Mouse (Mus musculus) forebrain, postnatal 0 days (tissue): Measurements from ENCODE around the gene Slc34a3. TPM values are rescaled to one million over a fixed set of nuclear protein-coding genes. Genes with fewer than 3 reads are reported as not detected.

ENCODE experiments used
- ATAC-seq: fragments of 200-750 bp; cut with Nextera tagmentation; 2 replicates; pipeline ENCODE4 v1.8.0; 2017; ENCODE audit warnings: mild to moderate bottlenecking, moderate library complexity
- DNase-seq: peaks from one replicate; pipeline ENCODE4 v3.0.0-alpha.2; 2015
- H3K27ac ChIP-seq: fragments of 300-500 bp; sonication (generic); 2 replicates; pipeline ENCODE4 v1.5.1; 2014; ENCODE audit warnings: low read depth, mild to moderate bottlenecking, antibody characterized with exemption, low read length, moderate library complexity, mixed read lengths
- H3K27me3 ChIP-seq: fragments of 300-500 bp; sonication (generic); 2 replicates; pipeline ENCODE4 v1.6.1; 2014; ENCODE audit warnings: mild to moderate bottlenecking, low read length, mixed read lengths; ENCODE audit not compliant: insufficient read depth
- H3K36me3 ChIP-seq: fragments of 300-500 bp; sonication (generic); 2 replicates; pipeline ENCODE4 v1.6.1; 2014; ENCODE audit warnings: mild to moderate bottlenecking, moderate library complexity; ENCODE audit not compliant: insufficient read depth
- H3K4me1 ChIP-seq: fragments of 300-500 bp; sonication (generic); 2 replicates; pipeline ENCODE4 v1.6.1; 2014; ENCODE audit warnings: antibody characterized with exemption; ENCODE audit not compliant: insufficient read depth
- H3K4me2 ChIP-seq: fragments of 300-500 bp; sonication (generic); 2 replicates; pipeline ENCODE4 v1.6.1; 2014; ENCODE audit warnings: low read depth, mild to moderate bottlenecking, moderate library complexity
- H3K4me3 ChIP-seq: fragments of 300-500 bp; sonication (generic); 2 replicates; pipeline ENCODE4 v1.5.1; 2014; ENCODE audit warnings: low read depth, low read length, mixed read lengths
- H3K9ac ChIP-seq: fragments of 300-500 bp; sonication (generic); 2 replicates; pipeline ENCODE4 v1.6.1; 2014; ENCODE audit warnings: mild to moderate bottlenecking
- H3K9me3 ChIP-seq: fragments of 300-500 bp; sonication (generic); 2 replicates; pipeline ENCODE4 v1.6.1; 2016; ENCODE audit warnings: low read length
- CTCF ChIP-seq: sonication (generic); IDR thresholded peaks from 2 replicates; pipeline ENCODE4 v1.5.1; 2016; ENCODE audit warnings: antibody characterized with exemption, control low read depth, low read depth
- WGBS: fragments of 180-500 bp; shearing (Covaris S2); extraction: QIAGEN DNeasy Blood & Tissue Kit; methylation state at CpG from one replicate; pipeline ENCODE4 v1.1.7; 2014; 5-methylcytosine and 5-hydroxymethylcytosine counted together
- polyA plus RNA-seq: library from polyadenylated mRNA; unstranded; fragments of >200 nt; fragmentation: Nextera tagmentation; extraction: Ambion mirVana; gene quantifications from 2 replicates; pipeline ENCODE4 v1.2.1, GENCODE M21; 2015
- total RNA-seq: library from RNA; depleted of rRNA; stranded (reverse); fragments of >200 nt; gene quantifications from 2 replicates; pipeline ENCODE4 v1.2.3, GENCODE M21; 2014

The Slc34a3 gene
- total and polyA plus RNA-seq, 2 experiments from 2014 or later = not detected

DNA sequence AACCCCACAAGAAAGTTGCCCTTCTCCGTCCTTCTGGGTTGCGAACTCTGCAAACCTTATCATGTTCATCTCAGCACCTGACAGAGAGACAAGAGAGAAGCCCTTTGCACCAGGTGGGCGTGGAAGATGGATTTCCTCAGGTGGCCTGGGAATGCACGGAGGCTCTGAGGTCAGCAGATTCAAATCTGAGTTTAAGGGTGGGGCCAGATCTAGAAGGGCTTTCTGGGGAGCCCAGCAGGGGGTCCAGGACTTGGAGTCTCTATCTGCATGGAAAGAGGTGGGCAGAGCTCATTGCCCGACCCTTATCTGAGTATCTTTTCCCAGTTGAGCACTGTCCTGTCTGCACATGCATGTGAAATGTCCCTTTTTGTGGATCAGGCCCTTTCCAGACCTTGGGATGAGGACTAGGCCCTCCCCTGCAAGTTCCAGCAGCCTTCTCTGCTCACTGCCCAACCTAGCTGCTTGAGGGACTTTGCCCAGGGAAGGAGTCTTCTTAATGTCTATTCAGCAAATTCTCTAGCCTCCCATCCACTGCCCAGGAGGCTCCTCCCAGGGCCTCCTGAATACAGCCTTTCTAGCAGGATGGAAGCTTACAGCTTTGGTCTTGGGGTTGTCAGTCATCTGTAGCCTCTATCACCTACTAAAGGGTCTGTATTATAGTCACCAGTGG lies 522 bp upstream of the Slc34a3 start:
- H3K27ac ChIP-seq = no peak overlapping the region
- H3K4me2 ChIP-seq = no peak overlapping the region
- no peak overlapping the region for H3K4me3 ChIP-seq
- no peak overlapping the region for H3K9ac ChIP-seq
- no peaks in the 10 kb centered on the region for H3K4me1 ChIP-seq
- TF ChIP-seq CTCF = no peak
- DNase-seq (no peak), ATAC-seq (no peak)
- no peaks in the 10 kb centered on the region for H3K36me3 ChIP-seq
- H3K9me3 ChIP-seq = no peaks in the 10 kb centered on the region
- no peaks in the 10 kb centered on the region; the same call in 1 of the 2 replicates for H3K27me3 ChIP-seq
- WGBS = 87% methylated on average over 5 of the region's 5 CpGs

DNA sequence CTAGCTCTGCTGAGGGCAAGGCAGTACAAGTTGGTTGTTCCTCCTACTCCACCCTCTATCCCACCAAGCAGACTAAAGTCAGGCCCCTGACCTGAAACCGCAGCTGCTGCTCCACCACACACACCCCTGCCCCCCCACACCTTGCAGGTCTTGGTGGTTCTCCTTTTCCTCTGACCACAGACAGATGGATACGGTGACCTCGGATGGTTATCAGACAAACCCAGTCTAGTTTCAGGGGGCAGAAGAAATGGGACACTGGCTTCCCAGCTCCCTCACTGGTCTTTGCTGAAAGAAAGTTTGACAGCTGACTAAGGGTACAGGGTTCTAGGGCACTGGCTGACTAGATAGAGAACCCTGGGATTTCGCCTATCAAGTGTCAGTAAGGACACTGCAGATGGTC lies 743 bp downstream of the Slc34a3 start:
- WGBS = 76% methylated on average over 4 of the region's 4 CpGs
- H3K36me3 ChIP-seq = no peaks in the 10 kb centered on the region
- DNase-seq = no peak
- H3K27me3 ChIP-seq = no peaks in the 10 kb centered on the region; the same call in 1 of the 2 replicates
- no peak for ATAC-seq
- no peak overlapping the region for H3K4me3 ChIP-seq
- no peak overlapping the region for H3K27ac ChIP-seq
- H3K9me3 ChIP-seq = no peaks in the 10 kb centered on the region
- H3K4me1 ChIP-seq = peaks cover 7% of the 10 kb centered on the region; the same call in 1 of the 2 replicates
- H3K9ac ChIP-seq = no peak overlapping the region
- no peak overlapping the region for H3K4me2 ChIP-seq
- no peak for TF ChIP-seq CTCF

DNA sequence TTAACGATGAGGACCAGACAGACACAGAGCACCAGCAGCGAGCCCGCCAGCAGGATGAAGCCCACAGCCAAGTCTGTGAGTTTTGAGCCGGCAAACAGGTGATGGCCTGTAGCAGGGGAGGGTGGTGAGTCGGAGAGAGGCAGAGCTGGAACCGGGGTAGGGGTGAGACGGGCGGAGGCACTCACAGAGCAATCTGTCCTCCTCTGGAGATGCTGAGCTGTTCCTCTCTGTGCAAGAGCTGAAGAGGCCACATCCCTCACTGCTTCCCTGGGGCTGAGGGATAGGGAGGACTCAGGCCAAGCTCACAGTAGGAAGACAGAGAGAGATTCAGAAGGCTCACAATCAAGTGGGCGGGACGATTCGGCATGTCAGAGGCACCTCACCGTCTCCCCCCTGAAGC lies 3.1 kb downstream of the Slc34a3 start:
- H3K4me2 ChIP-seq = no peak overlapping the region
- H3K36me3 ChIP-seq = no peaks in the 10 kb centered on the region
- no peak for ATAC-seq
- H3K4me1 ChIP-seq = peaks cover 7% of the 10 kb centered on the region; the same call in 1 of the 2 replicates
- H3K9me3 ChIP-seq = no peaks in the 10 kb centered on the region
- no peak for DNase-seq
- TF ChIP-seq CTCF = no peak
- no peak overlapping the region for H3K4me3 ChIP-seq
- no peak overlapping the region for H3K9ac ChIP-seq
- no peaks in the 10 kb centered on the region; the same call in 1 of the 2 replicates for H3K27me3 ChIP-seq
- no peak overlapping the region for H3K27ac ChIP-seq
- WGBS = 49% methylated on average over 12 of the region's 12 CpGs

- H3K9me3 ChIP-seq = no peaks in the 10 kb centered on the region
- 86% methylated on average over 7 of the region's 7 CpGs for WGBS
- no peak overlapping the region for H3K9ac ChIP-seq
- H3K27ac ChIP-seq = no peak overlapping the region
- ATAC-seq = no peak
- H3K27me3 ChIP-seq = no peaks in the 10 kb centered on the region; the same call in 1 of the 2 replicates
- TF ChIP-seq CTCF = no peak
- H3K4me2 ChIP-seq = no peak overlapping the region
- H3K4me3 ChIP-seq = no peak overlapping the region
- no peak for DNase-seq
- no peaks in the 10 kb centered on the region for H3K36me3 ChIP-seq
- peaks cover 9% of the 10 kb centered on the region; the same call in 1 of the 2 replicates for H3K4me1 ChIP-seq
These were observed 3.6 kb downstream of the Slc34a3 start for GRCm38 (mm10) chr2:25230581-25230980.

DNA sequence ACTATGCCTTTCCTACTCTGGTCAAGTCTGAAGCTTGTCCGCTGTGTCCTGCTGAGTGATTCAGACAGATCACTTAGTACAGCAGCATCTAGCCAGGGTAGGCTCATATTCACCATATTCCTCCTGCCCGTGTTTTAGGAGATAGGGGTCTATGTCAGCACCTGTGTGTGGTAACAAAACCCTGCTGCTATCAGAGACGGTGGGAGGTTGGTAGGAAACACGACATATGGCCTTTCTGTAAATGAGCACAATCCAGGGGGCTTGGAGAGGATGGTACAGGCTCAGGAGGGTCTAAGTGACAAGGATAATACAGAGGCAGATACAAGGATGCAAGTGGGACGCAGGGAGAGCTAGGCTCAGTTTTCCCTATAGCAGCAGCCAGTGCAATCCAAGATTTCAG lies 4.6 kb downstream of the Slc34a3 start:
- no peak overlapping the region for H3K27ac ChIP-seq
- no peak overlapping the region for H3K4me2 ChIP-seq
- no peak overlapping the region for H3K4me3 ChIP-seq
- no peak overlapping the region for H3K9ac ChIP-seq
- no peak for TF ChIP-seq CTCF
- no peak for DNase-seq
- no peaks in the 10 kb centered on the region for H3K9me3 ChIP-seq
- H3K36me3 ChIP-seq = no peaks in the 10 kb centered on the region
- 80% methylated on average over 5 of the region's 5 CpGs for WGBS
- H3K27me3 ChIP-seq = no peaks in the 10 kb centered on the region; the same call in 1 of the 2 replicates
- no peak for ATAC-seq
- H3K4me1 ChIP-seq = peaks cover 11% of the 10 kb centered on the region; the same call in 1 of the 2 replicates

DNA sequence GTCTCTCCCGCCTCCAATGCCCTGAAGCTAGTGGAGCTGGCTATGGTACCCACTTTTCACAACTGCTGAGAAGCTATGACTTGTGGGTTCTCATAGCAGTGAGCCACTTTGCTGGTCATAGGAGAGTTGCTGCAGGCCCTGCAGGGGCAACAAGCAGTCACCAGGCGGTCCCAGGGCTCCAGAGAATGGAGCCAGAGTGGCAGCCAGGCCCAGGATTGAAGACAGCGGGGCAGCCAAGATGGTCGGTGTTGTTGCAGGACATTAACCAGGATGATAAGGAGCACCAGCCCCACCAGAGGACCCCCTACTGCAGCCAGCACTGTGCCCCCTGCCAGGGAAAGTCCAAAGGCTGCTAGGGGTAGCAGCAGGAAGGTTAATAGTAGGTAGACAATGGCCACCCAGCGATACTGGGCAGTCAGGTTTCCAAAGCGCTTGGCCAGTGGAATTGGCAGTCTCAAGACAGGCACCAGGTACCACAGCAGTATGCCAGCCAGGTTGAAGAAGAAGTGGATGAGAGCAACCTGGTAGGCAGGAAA lies 5.1 kb downstream of the Slc34a3 start:
- H3K4me3 ChIP-seq = no peak overlapping the region
- WGBS = 69% methylated on average over 6 of the region's 6 CpGs
- no peaks in the 10 kb centered on the region for H3K9me3 ChIP-seq
- H3K4me2 ChIP-seq = peak overlapping the region; percentile 35; the same call in 1 of the 2 replicates
- peaks cover 11% of the 10 kb centered on the region; the same call in 1 of the 2 replicates for H3K4me1 ChIP-seq
- H3K27ac ChIP-seq = peak overlapping the region; percentile 78
- no peak overlapping the region; the same call in 1 of the 2 replicates for H3K9ac ChIP-seq
- DNase-seq (no peak), ATAC-seq (no peak)
- H3K36me3 ChIP-seq = no peaks in the 10 kb centered on the region
- no peaks in the 10 kb centered on the region; the same call in 1 of the 2 replicates for H3K27me3 ChIP-seq
- no peak for TF ChIP-seq CTCF

DNA sequence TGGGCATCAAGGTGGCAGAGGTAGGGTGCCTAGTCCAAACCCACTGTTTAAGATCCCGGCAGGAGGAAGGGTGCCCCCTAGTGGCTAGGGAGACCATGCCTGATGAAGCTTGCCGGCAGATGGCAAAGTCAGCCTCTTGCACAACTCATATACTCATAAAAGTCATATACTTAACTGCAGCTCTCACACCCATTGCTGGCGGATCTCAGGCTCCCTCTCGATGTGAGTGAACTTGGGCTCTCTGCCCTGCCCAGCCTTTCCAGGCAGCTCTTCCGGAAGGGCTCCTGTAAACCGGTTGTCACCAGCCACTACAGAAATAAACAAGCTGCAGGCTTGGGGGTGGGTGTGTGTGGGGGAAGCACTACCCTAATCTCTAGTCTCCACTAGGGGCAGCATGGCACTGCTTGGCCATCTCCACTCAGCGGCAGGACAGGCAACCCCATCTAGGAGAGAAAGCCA lies 5.7 kb downstream of the Slc34a3 start:
- peak overlapping the region; percentile 35 for H3K4me2 ChIP-seq
- no peaks in the 10 kb centered on the region for H3K27me3 ChIP-seq
- H3K9me3 ChIP-seq = no peaks in the 10 kb centered on the region
- H3K4me3 ChIP-seq = peak overlapping the region; percentile 11; the same call in 1 of the 2 replicates
- 1% methylated on average over 7 of the region's 7 CpGs for WGBS
- peak overlapping the region; percentile 78 for H3K27ac ChIP-seq
- DNase-seq = peak; percentile 86
- TF ChIP-seq CTCF = peak; percentile 72
- no peaks in the 10 kb centered on the region for H3K36me3 ChIP-seq
- peak; percentile 25 for ATAC-seq
- peaks cover 15% of the 10 kb centered on the region; the same call in 1 of the 2 replicates for H3K4me1 ChIP-seq
- 0 out of 2 replicates have a peak overlapping the region, but pooled peaks have one; percentile 26 for H3K9ac ChIP-seq
